Mouse (Mus musculus): ENCODE data around the gene Slx1b. TPM values are rescaled to one million over a fixed set of nuclear protein-coding genes. Genes with fewer than 3 reads are reported as not detected.
"Not testable (repeated sequence)": the region's sequence is repeated elsewhere in the genome, so short reads cannot be mapped to it uniquely, and the experiment has no call there.

The Slx1b gene
- total RNA-seq, 1 experiment: 22.3 TPM

GRCm38 (mm10) chr7:126645708-126646107, 49.9 kb downstream of the Slx1b start:
- in situ Hi-C loops (cut with MboI; ENCODE audit: low sequenced_read_pairs in 2 of 2, unreplicated experiment in 2 of 2): no loop called here
- Histone ChIP-seq H3K27ac (ENCODE audit: insufficient read depth, low read depth, low read length, poor library complexity, severe bottlenecking) (peak overlapping the region; percentile 88; the same call in 1 of the 2 replicates), H3K9ac (ENCODE audit: insufficient read depth, low read depth, low read length, poor library complexity, severe bottlenecking) (peak overlapping the region; percentile 5; the same call in 1 of the 2 replicates)

GRCm38 (mm10) chr7:126644914-126645313, 50.7 kb downstream of the Slx1b start:
- Histone ChIP-seq H3K27ac (ENCODE audit: insufficient read depth, low read depth, low read length, poor library complexity, severe bottlenecking) (peak overlapping the region; percentile 88; the same call in 1 of the 2 replicates), H3K9ac (ENCODE audit: insufficient read depth, low read depth, low read length, poor library complexity, severe bottlenecking) (no peak overlapping the region), H3K36me3 (ENCODE audit: control insufficient read depth, insufficient read depth, low read length, poor library complexity, severe bottlenecking) (no peaks in the 10 kb centered on the region), H3K4me3 (ENCODE audit: insufficient read depth in 1 of 2, low read depth in 1 of 2, low read length in 2 of 2, poor library complexity in 1 of 2, severe bottlenecking in 1 of 2) (no peak overlapping the region), H3K9me3 (ENCODE audit: control insufficient read depth, insufficient read depth, low read depth, low read length) (no peaks in the 10 kb centered on the region), H3K4me1 (ENCODE audit: control insufficient read depth in 2 of 2, insufficient read depth in 2 of 2, low read length in 2 of 2, poor library complexity in 1 of 2) (peaks cover 2 to 16% of the 10 kb centered on the region in 2 experiments; a peak in 2 of 4 replicates)
- TF ChIP-seq MAFK (IDR thresholded peaks at IDR 0.05; ENCODE audit: insufficient read depth, low read depth, low read length) (no peak), ZC3H11A (IDR thresholded peaks at IDR 0.05; ENCODE audit: borderline replicate concordance, low read depth, low read length) (no peak), CHD2 (IDR thresholded peaks at IDR 0.05; ENCODE audit: low read depth, low read length) (no peak), ZNF384 (IDR thresholded peaks at IDR 0.05; ENCODE audit: low read depth, low read length) (no peak), HCFC1 (IDR thresholded peaks at IDR 0.05; ENCODE audit: borderline replicate concordance, insufficient read depth, low read length) (no peak)
- no peak for DNase-seq (ENCODE audit: low read depth, low spot score)
- in situ Hi-C loops (cut with MboI; ENCODE audit: low sequenced_read_pairs in 2 of 2, unreplicated experiment in 2 of 2): no loop called here

More at GRCm38 (mm10) chr7:126645708-126646107, 49.9 kb downstream of the Slx1b start:
- peaks cover 2 to 16% of the 10 kb centered on the region in 2 experiments; a peak in 2 of 4 replicates for H3K4me1 ChIP-seq (ENCODE audit: control insufficient read depth in 2 of 2, insufficient read depth in 2 of 2, low read length in 2 of 2, poor library complexity in 1 of 2)
- no peaks in the 10 kb centered on the region for H3K36me3 ChIP-seq (ENCODE audit: control insufficient read depth, insufficient read depth, low read length, poor library complexity, severe bottlenecking)
- H3K4me3 ChIP-seq (ENCODE audit: insufficient read depth in 1 of 2, low read depth in 1 of 2, low read length in 2 of 2, poor library complexity in 1 of 2, severe bottlenecking in 1 of 2): no peak overlapping the region
- no peak for DNase-seq (ENCODE audit: low read depth, low spot score)
- H3K9me3 ChIP-seq (ENCODE audit: control insufficient read depth, insufficient read depth, low read depth, low read length): no peaks in the 10 kb centered on the region
- TF ChIP-seq HCFC1 (IDR thresholded peaks at IDR 0.05; ENCODE audit: borderline replicate concordance, insufficient read depth, low read length) (no peak), ZC3H11A (IDR thresholded peaks at IDR 0.05; ENCODE audit: borderline replicate concordance, low read depth, low read length) (no peak), MAFK (IDR thresholded peaks at IDR 0.05; ENCODE audit: insufficient read depth, low read depth, low read length) (no peak), CHD2 (IDR thresholded peaks at IDR 0.05; ENCODE audit: low read depth, low read length) (no peak), ZNF384 (IDR thresholded peaks at IDR 0.05; ENCODE audit: low read depth, low read length) (no peak)

GRCm38 (mm10) chr7:126644345-126644744, 51.2 kb downstream of the Slx1b start:
- no peaks in the 10 kb centered on the region for H3K9me3 ChIP-seq (ENCODE audit: control insufficient read depth, insufficient read depth, low read depth, low read length)
- H3K4me3 ChIP-seq (ENCODE audit: insufficient read depth in 1 of 2, low read depth in 1 of 2, low read length in 2 of 2, poor library complexity in 1 of 2, severe bottlenecking in 1 of 2): no peak overlapping the region
- no peaks in the 10 kb centered on the region for H3K36me3 ChIP-seq (ENCODE audit: control insufficient read depth, insufficient read depth, low read length, poor library complexity, severe bottlenecking)
- no peak for DNase-seq (ENCODE audit: low read depth, low spot score)
- H3K9ac ChIP-seq (ENCODE audit: insufficient read depth, low read depth, low read length, poor library complexity, severe bottlenecking): no peak overlapping the region
- no peak for TF ChIP-seq CHD2 (IDR thresholded peaks at IDR 0.05; ENCODE audit: low read depth, low read length)
- TF ChIP-seq ZC3H11A (IDR thresholded peaks at IDR 0.05; ENCODE audit: borderline replicate concordance, low read depth, low read length): no peak
- TF ChIP-seq ZNF384 (IDR thresholded peaks at IDR 0.05; ENCODE audit: low read depth, low read length): no peak
- TF ChIP-seq HCFC1 (IDR thresholded peaks at IDR 0.05; ENCODE audit: borderline replicate concordance, insufficient read depth, low read length): no peak
- TF ChIP-seq MAFK (IDR thresholded peaks at IDR 0.05; ENCODE audit: insufficient read depth, low read depth, low read length): no peak
- H3K27ac ChIP-seq (ENCODE audit: insufficient read depth, low read depth, low read length, poor library complexity, severe bottlenecking): no peak overlapping the region; the same call in 1 of the 2 replicates
- peaks cover 2 to 16% of the 10 kb centered on the region in 2 experiments; a peak in 2 of 4 replicates for H3K4me1 ChIP-seq (ENCODE audit: control insufficient read depth in 2 of 2, insufficient read depth in 2 of 2, low read length in 2 of 2, poor library complexity in 1 of 2)
- in situ Hi-C loops (cut with MboI; ENCODE audit: low sequenced_read_pairs in 2 of 2, unreplicated experiment in 2 of 2): no loop called here

- H3K9me3 ChIP-seq (ENCODE audit: control insufficient read depth, insufficient read depth, low read depth, low read length); H3K27ac ChIP-seq (ENCODE audit: insufficient read depth, low read depth, low read length, poor library complexity, severe bottlenecking); H3K9ac ChIP-seq (ENCODE audit: insufficient read depth, low read depth, low read length, poor library complexity, severe bottlenecking); H3K36me3 ChIP-seq (ENCODE audit: control insufficient read depth, insufficient read depth, low read length, poor library complexity, severe bottlenecking); in situ Hi-C loops (cut with MboI; ENCODE audit: low sequenced_read_pairs in 2 of 2, unreplicated experiment in 2 of 2); H3K4me3 ChIP-seq (ENCODE audit: insufficient read depth in 1 of 2, low read depth in 1 of 2, low read length in 2 of 2, poor library complexity in 1 of 2, severe bottlenecking in 1 of 2); DNase-seq (ENCODE audit: low read depth, low spot score): not testable (repeated sequence)
- H3K4me1 ChIP-seq (ENCODE audit: control insufficient read depth in 2 of 2, insufficient read depth in 2 of 2, low read length in 2 of 2, poor library complexity in 1 of 2): peaks cover 2 to 16% of the 10 kb centered on the region in 2 experiments; a peak in 2 of 4 replicates
- TF ChIP-seq ZC3H11A (IDR thresholded peaks at IDR 0.05; ENCODE audit: borderline replicate concordance, low read depth, low read length): 0 out of 2 replicates have a peak, but pooled peaks have one; percentile 8
Observed at GRCm38 (mm10) chr7:126643244-126643617, 52.4 kb downstream of the Slx1b start.

Measured in ES-E14 (cell line).